Mouse (Mus musculus) cerebellum, postnatal 4 days (tissue): ENCODE data around the gene Olfr1466.

Experiments used
- DNase-seq, 2 experiments: peaks; one replicate each; pipeline ENCODE4 v3.0.0; 2022; ENCODE audit warnings: low spot score in 2 of 2, mixed read lengths in 1 of 2

Olfr1466 gene

DNA sequence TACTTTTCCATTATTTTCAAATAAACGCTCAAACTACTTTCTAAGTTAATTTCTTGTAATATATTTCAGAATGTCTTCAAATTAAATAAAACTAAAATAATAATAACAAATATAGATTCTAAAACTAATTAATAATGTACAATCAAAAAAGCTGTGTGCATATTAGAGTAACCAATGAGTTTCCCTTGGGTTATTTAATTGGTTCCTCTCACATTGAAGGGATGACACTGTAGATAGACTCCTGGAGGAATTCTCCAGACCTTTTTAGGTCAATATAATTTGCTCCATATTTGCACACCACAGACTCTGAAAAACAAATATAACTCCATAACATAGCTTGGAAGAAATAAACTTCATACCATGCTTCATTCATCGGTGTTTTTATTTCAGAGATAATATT lies at the start of gene Olfr1466:
Gene Olfr1466 (plus strand): TSS at position 301 of the 400 bp plus-strand sequence.
- no peak for DNase-seq

DNA sequence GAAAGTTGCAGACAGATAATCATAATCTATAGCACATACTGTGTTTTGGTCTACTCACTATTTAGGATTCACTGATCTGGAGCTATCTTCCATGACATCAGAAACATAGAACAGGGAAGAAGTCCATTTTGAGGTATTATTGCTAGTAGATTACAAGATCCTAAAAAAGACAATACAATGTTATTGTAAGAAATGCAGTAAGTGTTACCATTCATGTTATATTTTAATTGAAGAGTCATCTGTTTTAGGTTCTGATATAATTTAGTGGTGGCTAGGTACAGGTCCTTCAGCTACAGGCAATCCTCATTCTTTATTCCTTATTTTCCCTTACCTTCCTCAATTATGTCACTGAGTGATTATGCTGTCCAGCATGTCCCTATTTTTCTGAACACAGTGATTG lies 23.2 kb upstream of the Olfr1466 start, which contains the start of gene Olfr1465:
Gene Olfr1465 (minus strand): TSS at position 101 of the 400 bp plus-strand sequence.
- DNase-seq: no peak

DNA sequence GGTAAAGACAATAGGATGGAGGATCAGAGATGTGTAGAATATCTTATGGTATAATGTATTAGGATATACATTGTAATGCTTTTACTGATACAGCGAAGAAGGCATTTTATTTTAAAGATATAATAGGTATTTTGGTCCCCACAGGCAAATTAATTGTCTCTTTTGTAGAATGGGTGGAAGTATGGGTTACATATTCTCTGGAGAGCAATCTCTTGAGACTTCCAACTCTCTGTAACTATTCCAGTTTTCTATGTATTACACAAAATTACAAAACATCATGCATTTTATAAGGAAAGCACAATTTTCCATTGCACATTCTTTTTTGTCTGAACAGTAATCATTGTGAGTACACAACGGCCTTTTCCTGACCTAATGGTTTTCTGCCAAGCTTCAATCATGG lies 23.3 kb downstream of the Olfr1466 start, which contains the start of gene Olfr1467:
Gene Olfr1467 (plus strand): TSS at position 301 of the 400 bp plus-strand sequence.
- DNase-seq: no peak
